Mouse (Mus musculus) MEL (cell line): Measurements from ENCODE around the gene Ctdspl. TPM values are rescaled to one million over a fixed set of nuclear protein-coding genes. Genes with fewer than 3 reads are reported as not detected.

Experiments used
- DNase-seq: peaks from one replicate; pipeline ENCODE4 v3.0.0; 2011; ENCODE audit warnings: low read depth, low spot score
- H3K27ac ChIP-seq: 2 replicates; pipeline ENCODE4 v1.5.1; 2012; ENCODE audit warnings: low read depth, mild to moderate bottlenecking, control low read depth, low read length, moderate library complexity; ENCODE audit not compliant: control insufficient read depth
- H3K27me3 ChIP-seq, 2 experiments: fragments of 150-350 bp in 1 of 2; sonication (generic) in 1 of 2; 2 replicates each; pipeline ENCODE4 v1.6.1; 2012; ENCODE audit warnings: low read length in 2 of 2, mild to moderate bottlenecking in 2 of 2, improper control_type of control experiment in 1 of 2, moderate library complexity in 1 of 2; ENCODE audit not compliant: insufficient read depth in 2 of 2, control insufficient read depth in 1 of 2
- H3K36me3 ChIP-seq, 2 experiments: 2 replicates each; pipeline ENCODE4 v1.6.1; 2012 to 2014; ENCODE audit warnings: low read length in 2 of 2, improper control_type of control experiment in 1 of 2, inconsistent platforms in 1 of 2, mild to moderate bottlenecking in 1 of 2; ENCODE audit not compliant: insufficient read depth in 2 of 2, control insufficient read depth in 1 of 2
- H3K4me1 ChIP-seq, 2 experiments: fragments of 150-350 bp in 1 of 2; sonication (generic) in 1 of 2; 2 replicates each; pipeline ENCODE4 v1.6.1; 2012; ENCODE audit warnings: low read length in 2 of 2, improper control_type of control experiment in 1 of 2, mild to moderate bottlenecking in 1 of 2; ENCODE audit not compliant: insufficient read depth in 2 of 2, control insufficient read depth in 1 of 2
- H3K4me3 ChIP-seq, 2 experiments: fragments of 150-350 bp in 1 of 2; sonication (generic) in 1 of 2; 2 replicates each; pipeline ENCODE4 v1.5.1; 2012; ENCODE audit warnings: low read depth in 2 of 2, low read length in 2 of 2, mild to moderate bottlenecking in 2 of 2, moderate library complexity in 2 of 2, control low read depth in 1 of 2, improper control_type of control experiment in 1 of 2; ENCODE audit not compliant: control insufficient read depth in 1 of 2, insufficient read depth in 1 of 2
- H3K79me2 ChIP-seq: 2 replicates; pipeline ENCODE4 v1.6.1; 2012; ENCODE audit warnings: mild to moderate bottlenecking, low read length, moderate library complexity; ENCODE audit not compliant: control insufficient read depth, poor library complexity, insufficient read depth
- H3K9ac ChIP-seq: 2 replicates; pipeline ENCODE4 v1.6.1; 2012; ENCODE audit warnings: low read depth, mild to moderate bottlenecking, control low read depth, low read length, moderate library complexity; ENCODE audit not compliant: control insufficient read depth, poor library complexity, severe bottlenecking
- H3K9me3 ChIP-seq: fragments of 150-350 bp; sonication (generic); replicated peaks from 2 replicates; pipeline ENCODE4 v1.6.1; 2012; ENCODE audit warnings: mild to moderate bottlenecking, low read length, improper control_type of control experiment, moderate library complexity; ENCODE audit not compliant: insufficient read depth
- BHLHE40 ChIP-seq: IDR thresholded peaks from 2 replicates; pipeline ENCODE4 v1.6.1; 2012; ENCODE audit warnings: low read depth, mild to moderate bottlenecking, inconsistent platforms, low read length, improper control_type of control experiment, borderline replicate concordance
- CHD1 ChIP-seq: IDR thresholded peaks from 2 replicates; pipeline ENCODE4 v1.6.1; 2012; ENCODE audit warnings: low read depth, mild to moderate bottlenecking, inconsistent platforms, low read length, improper control_type of control experiment
- E2F4 ChIP-seq: IDR thresholded peaks from 2 replicates; pipeline ENCODE4 v1.6.1; 2011; ENCODE audit warnings: low read depth, low read length, improper control_type of control experiment, borderline replicate concordance
- EP300 ChIP-seq, 2 experiments: IDR thresholded peaks; 2 replicates each; pipeline ENCODE4 v1.6.1; 2011; ENCODE audit warnings: improper control_type of control experiment in 2 of 2, low read length in 2 of 2, low read depth in 1 of 2, mild to moderate bottlenecking in 1 of 2
- ETS1 ChIP-seq: IDR thresholded peaks from 2 replicates; pipeline ENCODE4 v1.6.1; 2012; ENCODE audit warnings: low read depth, mild to moderate bottlenecking, inconsistent platforms, low read length, improper control_type of control experiment, moderate library complexity
- GABPA ChIP-seq: IDR thresholded peaks from 2 replicates; pipeline ENCODE4 v1.6.1; 2012; ENCODE audit warnings: low read depth, mild to moderate bottlenecking, inconsistent platforms, low read length, improper control_type of control experiment, moderate library complexity
- HCFC1 ChIP-seq: IDR thresholded peaks from 2 replicates; pipeline ENCODE4 v1.6.1; 2012; ENCODE audit warnings: low read depth, mild to moderate bottlenecking, inconsistent platforms, low read length, improper control_type of control experiment, moderate library complexity
- KAT2A ChIP-seq: conservative IDR thresholded peaks from 2 replicates; pipeline ENCODE4 v1.6.1; 2012; ENCODE audit warnings: low read depth, low read length, improper control_type of control experiment, inconsistent platforms
- MAZ ChIP-seq: IDR thresholded peaks from 2 replicates; pipeline ENCODE4 v1.6.1; 2012; ENCODE audit warnings: low read depth, mild to moderate bottlenecking, inconsistent platforms, low read length, improper control_type of control experiment
- MEF2A ChIP-seq: IDR thresholded peaks from 2 replicates; pipeline ENCODE4 v1.6.1; 2014; ENCODE audit warnings: low read depth, mild to moderate bottlenecking, inconsistent platforms, low read length, improper control_type of control experiment; ENCODE audit not compliant: poor library complexity, insufficient replicate concordance, severe bottlenecking; ENCODE audit errors: extremely low read depth
- MXI1 ChIP-seq: IDR thresholded peaks from 2 replicates; pipeline ENCODE4 v1.6.1; 2011; ENCODE audit warnings: mild to moderate bottlenecking, low read depth, low read length, improper control_type of control experiment
- MYB ChIP-seq: IDR thresholded peaks from 2 replicates; pipeline ENCODE4 v1.6.1; 2011; ENCODE audit warnings: mild to moderate bottlenecking, low read depth, low read length, improper control_type of control experiment
- MYC ChIP-seq: IDR thresholded peaks from 2 replicates; pipeline ENCODE4 v1.6.1; 2011; ENCODE audit warnings: low read depth, mild to moderate bottlenecking, low read length, improper control_type of control experiment, moderate library complexity
- NELFE ChIP-seq: IDR thresholded peaks from 2 replicates; pipeline ENCODE4 v1.6.1; 2011; ENCODE audit warnings: low read depth, low read length, improper control_type of control experiment
- NRF1 ChIP-seq: IDR thresholded peaks from 2 replicates; pipeline ENCODE4 v1.6.1; 2014; ENCODE audit warnings: low read depth, mild to moderate bottlenecking, inconsistent platforms, low read length, improper control_type of control experiment, moderate library complexity; ENCODE audit not compliant: poor library complexity, insufficient read depth, severe bottlenecking
- POLR2AphosphoS2 ChIP-seq: IDR thresholded peaks from 2 replicates; pipeline ENCODE4 v1.6.1; 2011; ENCODE audit warnings: low read length, improper control_type of control experiment
- POLR2AphosphoS5 ChIP-seq: IDR thresholded peaks from 2 replicates; pipeline ENCODE4 v1.6.1; 2012; ENCODE audit warnings: low read depth, borderline replicate concordance, mild to moderate bottlenecking, inconsistent platforms, low read length, moderate library complexity, mixed read lengths
- RAD21 ChIP-seq: IDR thresholded peaks from 2 replicates; pipeline ENCODE4 v1.6.1; 2011; ENCODE audit warnings: mild to moderate bottlenecking, low read depth, low read length, improper control_type of control experiment
- SMC3 ChIP-seq: IDR thresholded peaks from 2 replicates; pipeline ENCODE4 v1.6.1; 2011; ENCODE audit warnings: low read depth, low read length, improper control_type of control experiment
- TAL1 ChIP-seq: IDR thresholded peaks from 2 replicates; pipeline ENCODE4 v1.6.1; 2012; ENCODE audit warnings: mild to moderate bottlenecking, inconsistent platforms, low read length, moderate library complexity, mixed read lengths
- TCF12 ChIP-seq: IDR thresholded peaks from 2 replicates; pipeline ENCODE4 v1.6.1; 2014; ENCODE audit warnings: low read depth, mild to moderate bottlenecking, inconsistent platforms, low read length, improper control_type of control experiment, moderate library complexity
- UBTF ChIP-seq: IDR thresholded peaks from 2 replicates; pipeline ENCODE4 v1.6.1; 2012; ENCODE audit warnings: low read depth, mild to moderate bottlenecking, inconsistent platforms, low read length, improper control_type of control experiment, moderate library complexity, borderline replicate concordance; ENCODE audit not compliant: insufficient read depth
- USF1 ChIP-seq: IDR thresholded peaks from 2 replicates; pipeline ENCODE4 v1.6.1; 2014; ENCODE audit warnings: low read depth, mild to moderate bottlenecking, inconsistent platforms, low read length, improper control_type of control experiment, moderate library complexity
- ZC3H11A ChIP-seq: IDR thresholded peaks from 2 replicates; pipeline ENCODE4 v1.6.1; 2012; ENCODE audit warnings: low read depth, mild to moderate bottlenecking, inconsistent platforms, low read length, improper control_type of control experiment
- ZKSCAN1 ChIP-seq: IDR thresholded peaks from 2 replicates; pipeline ENCODE4 v1.6.1; 2012; ENCODE audit warnings: low read depth, mild to moderate bottlenecking, inconsistent platforms, low read length, improper control_type of control experiment, moderate library complexity
- ZNF384 ChIP-seq: IDR thresholded peaks from 2 replicates; pipeline ENCODE4 v1.6.1; 2012; ENCODE audit warnings: low read depth, mild to moderate bottlenecking, inconsistent platforms, low read length, improper control_type of control experiment
- polyA plus RNA-seq, 2 experiments: library from polyadenylated mRNA; stranded (reverse) in 1 of 2; unstranded in 1 of 2; fragments of >175 nt in 1 of 2; fragments of >200 nt in 1 of 2; gene quantifications; 2 replicates each; pipeline versions ENCODE4 v1.2.1 to v1.2.4; 2012; ENCODE audit warnings: low replicate concordance in 2 of 2, low read depth in 1 of 2; ENCODE audit not compliant: insufficient read length in 2 of 2, insufficient read depth in 1 of 2, missing spikeins in 1 of 2
- total RNA-seq: library from RNA; depleted of rRNA; stranded (reverse); fragments of 300-350 nt; gene quantifications from 2 replicates; pipeline ENCODE4 v1.2.3, GENCODE M21; 2012

Gene Ctdspl
- total and polyA plus RNA-seq, 3 experiments = 15.3 to 20.7 TPM; not detected in 1

DNA sequence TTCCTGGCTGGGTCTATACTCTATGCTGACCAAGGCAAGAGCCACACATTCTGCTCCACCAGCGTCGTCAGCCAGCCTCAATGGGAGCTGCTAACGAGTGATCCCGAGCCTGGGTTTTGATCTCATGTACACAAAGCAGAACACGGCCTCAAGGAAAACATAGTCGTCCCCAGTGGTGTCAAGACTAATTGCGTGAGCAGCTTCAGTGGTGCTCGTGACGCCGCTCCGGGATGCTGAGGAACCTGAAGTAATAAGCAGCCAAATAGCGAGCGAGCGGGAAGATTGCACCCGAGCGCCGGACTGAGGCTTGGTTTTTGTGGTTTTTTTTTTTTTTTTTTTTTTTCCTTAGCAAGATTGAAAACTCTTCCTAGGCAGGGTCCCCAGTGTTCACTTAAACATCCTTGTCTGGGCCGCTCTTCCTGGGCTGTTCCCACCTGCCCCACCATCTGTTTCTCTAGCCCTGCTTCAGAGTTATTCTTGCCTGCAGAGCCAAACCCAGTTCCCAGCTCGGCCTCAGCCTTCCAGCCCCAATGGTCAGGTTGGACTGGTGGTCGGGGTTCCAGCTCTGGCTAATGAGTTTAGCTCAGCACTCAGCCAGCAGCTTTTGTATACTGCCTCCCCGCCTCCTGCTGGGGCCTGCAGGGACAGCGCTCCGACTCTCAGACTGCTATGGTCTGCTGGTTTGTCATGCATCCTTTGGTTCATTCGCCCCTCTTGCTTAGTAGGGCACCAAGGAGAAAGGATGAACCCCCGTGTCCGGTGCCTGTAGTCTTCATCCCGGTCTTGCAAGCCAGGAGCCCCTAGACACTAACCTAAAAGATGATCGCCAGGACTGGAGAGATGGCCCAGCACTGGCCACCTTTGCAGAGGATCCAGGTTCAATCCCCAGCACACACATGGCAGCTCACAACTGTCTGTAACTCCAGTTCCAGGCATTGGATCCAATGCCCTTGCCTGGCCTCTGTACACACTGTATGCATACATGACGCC, 108.7 kb downstream of the Ctdspl start:
- Histone ChIP-seq H3K27me3 (no peaks in the 10 kb centered on the region), H3K36me3 (no peaks in the 10 kb centered on the region; a peak in 1 of 4 replicates), H3K79me2 (no peaks in the 10 kb centered on the region), H3K4me1 (no peaks in the 10 kb centered on the region), H3K9me3 (no peaks in the 10 kb centered on the region), H3K9ac (no peak overlapping the region), H3K4me3 (no peak overlapping the region), H3K27ac (no peak overlapping the region)
- no peak for DNase-seq
- TF ChIP-seq CHD1 (no peak), ZKSCAN1 (no peak), RAD21 (no peak), POLR2AphosphoS2 (no peak), GABPA (no peak), TCF12 (no peak), MYC (no peak), BHLHE40 (no peak), ETS1 (no peak), MEF2A (no peak), NELFE (no peak), HCFC1 (no peak), KAT2A (no peak), MYB (no peak), MXI1 (no peak), SMC3 (no peak)

DNA sequence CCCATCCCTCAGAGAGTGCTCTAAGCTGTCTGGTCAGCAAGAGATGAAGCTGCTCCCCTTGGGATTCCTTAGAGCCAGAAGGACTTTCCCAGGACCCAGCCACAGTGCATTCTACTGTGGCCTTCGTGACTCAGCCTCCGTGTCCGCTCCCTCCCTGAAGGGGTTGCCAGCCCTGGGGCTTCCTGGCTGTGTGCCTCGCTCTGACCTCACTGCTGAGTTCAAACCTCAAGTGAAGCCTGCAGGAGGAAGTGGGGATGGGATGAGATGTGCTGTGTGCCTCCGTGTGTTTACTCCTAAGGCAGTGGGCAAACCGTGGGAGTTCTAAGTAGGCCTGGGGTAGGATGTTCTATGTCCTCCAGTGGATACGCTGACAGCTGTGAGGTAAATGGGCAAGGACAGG, 109.6 kb downstream of the Ctdspl start:
- Histone ChIP-seq H3K79me2 (no peaks in the 10 kb centered on the region), H3K27ac (no peak overlapping the region), H3K9me3 (no peaks in the 10 kb centered on the region), H3K27me3 (no peaks in the 10 kb centered on the region), H3K9ac (no peak overlapping the region)
- TF ChIP-seq CHD1 (no peak), MXI1 (no peak), POLR2AphosphoS2 (no peak), RAD21 (no peak), EP300 (IDR thresholded peaks at IDR 0.05; ENCODE audit: low read depth in 1 of 2, low read length in 2 of 2) (no peak), NRF1 (no peak), USF1 (no peak), MAZ (no peak), ZNF384 (no peak), POLR2AphosphoS5 (no peak), UBTF (no peak), E2F4 (no peak), TCF12 (no peak), GABPA (no peak), TAL1 (no peak), NELFE (no peak), MYB (no peak), BHLHE40 (no peak), ZC3H11A (no peak)
- TF ChIP-seq, all 39 proteins: peak for 0
- no peaks in the 10 kb centered on the region for H3K4me1 ChIP-seq
- H3K4me3 ChIP-seq = no peak overlapping the region
- H3K36me3 ChIP-seq = no peaks in the 10 kb centered on the region; a peak in 1 of 4 replicates
- DNase-seq = no peak
